Mouse (Mus musculus) spleen, adult 2 months (tissue): ENCODE results near the gene Rap1a.

ENCODE experiments used
- CTCF ChIP-seq: fragments of 200-500 bp; IDR thresholded peaks from 2 replicates; pipeline ENCODE4 v1.5.1; 2011; ENCODE audit warnings: mild to moderate bottlenecking, inconsistent platforms; ENCODE audit not compliant: insufficient read depth, insufficient read length, insufficient replicate concordance; ENCODE audit errors: extremely low read depth
- POLR2A ChIP-seq: fragments of 200-500 bp; IDR thresholded peaks from 2 replicates; pipeline ENCODE4 v1.6.1; 2011; ENCODE audit warnings: low read depth, low read length, inconsistent platforms

- TF ChIP-seq CTCF (no peak), POLR2A (no peak)
These were observed 5.5 kb upstream of the Rap1a start for GRCm38 (mm10) chr3:105806519-105807249.
